Mouse (Mus musculus) frontal cortex, postnatal 36 days (tissue): ENCODE data around the gene Odc1.
"Not testable (repeated sequence)": the region's sequence is repeated elsewhere in the genome, so short reads cannot be mapped to it uniquely, and the experiment has no call there.

Experiments used
- DNase-seq, 2 experiments: peaks; one replicate each; pipeline ENCODE4 v3.0.0; 2022; ENCODE audit warnings: low spot score in 2 of 2

The Odc1 gene

GRCm38 (mm10) chr12:17544209-17545106 lies at the start of gene Odc1:
Gene Odc1, plus strand, starts transcription at chr12:17544794.
- DNase-seq: peak; percentile 95 to 97

DNA sequence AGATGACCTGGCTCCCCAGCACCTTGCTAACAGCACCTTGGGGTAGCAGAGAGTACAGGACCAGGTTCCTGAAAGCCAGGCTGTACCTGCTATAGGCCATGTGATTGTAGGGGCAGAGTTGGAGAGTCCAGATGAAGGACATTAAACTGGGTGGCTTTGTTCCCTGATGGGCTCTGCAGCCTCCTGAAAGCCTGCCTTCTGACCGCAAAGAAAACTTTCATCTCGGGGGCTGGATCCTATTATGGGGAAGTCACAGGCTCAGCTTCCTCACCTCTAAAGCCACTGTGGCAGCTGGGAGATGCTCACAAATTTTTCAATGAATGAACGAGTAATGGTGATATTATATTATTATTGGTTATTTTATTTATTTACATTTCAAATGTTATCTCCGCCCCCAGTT lies 49.8 kb upstream of the Odc1 start:
- DNase-seq: no peak

DNA sequence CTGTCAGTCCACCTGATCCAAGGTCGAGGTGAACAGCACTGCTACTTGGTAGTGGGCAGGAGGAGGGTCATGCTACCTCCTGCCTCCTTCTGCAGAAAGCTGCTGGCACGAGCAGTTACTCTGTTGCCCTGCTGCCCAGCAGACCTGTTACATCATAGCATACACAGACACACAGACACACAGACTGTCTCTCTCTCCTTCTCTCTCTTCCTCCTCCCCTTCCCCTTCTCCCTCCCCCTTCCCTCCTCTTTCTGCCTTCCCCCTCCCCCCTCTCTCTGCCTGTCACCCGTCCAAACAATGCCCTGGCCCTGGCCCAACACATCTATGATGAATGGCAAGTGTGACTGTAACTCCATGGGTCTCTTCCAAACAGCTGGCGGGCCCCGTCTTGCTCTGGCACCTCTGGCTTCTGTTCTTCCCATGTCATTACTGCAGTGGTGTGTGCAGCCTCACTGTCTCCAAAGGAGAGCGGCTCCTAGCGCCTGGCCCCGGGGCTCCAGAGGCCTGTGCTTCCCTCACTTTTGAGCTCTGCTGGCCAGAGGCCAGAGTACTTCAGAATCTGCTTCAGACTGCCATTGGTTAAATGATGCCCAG lies 48.6 kb upstream of the Odc1 start:
- no peak for DNase-seq

DNA sequence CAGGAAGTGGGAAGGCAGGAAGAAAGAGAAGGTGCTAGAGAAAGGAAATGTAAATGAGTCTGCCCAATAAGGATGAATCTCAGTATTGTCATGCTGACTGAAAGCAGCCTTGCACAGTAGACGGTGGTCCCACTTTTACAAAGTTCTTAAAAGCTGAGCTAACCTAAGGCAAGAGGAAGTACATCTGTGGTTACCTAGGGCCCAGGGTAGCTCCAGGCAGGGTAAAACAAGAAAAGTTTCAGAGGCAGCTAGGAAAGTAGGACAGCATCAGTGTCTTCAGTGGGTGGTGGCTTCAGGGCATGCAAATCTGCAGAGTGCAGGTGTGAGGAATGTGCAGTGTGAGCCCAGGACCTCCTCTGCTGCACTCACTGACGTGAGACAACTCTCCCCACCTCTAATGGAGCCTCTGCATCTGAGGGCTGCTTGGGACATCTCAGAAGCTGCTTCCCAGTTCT lies 38.9 kb upstream of the Odc1 start:
- no peak for DNase-seq

DNA sequence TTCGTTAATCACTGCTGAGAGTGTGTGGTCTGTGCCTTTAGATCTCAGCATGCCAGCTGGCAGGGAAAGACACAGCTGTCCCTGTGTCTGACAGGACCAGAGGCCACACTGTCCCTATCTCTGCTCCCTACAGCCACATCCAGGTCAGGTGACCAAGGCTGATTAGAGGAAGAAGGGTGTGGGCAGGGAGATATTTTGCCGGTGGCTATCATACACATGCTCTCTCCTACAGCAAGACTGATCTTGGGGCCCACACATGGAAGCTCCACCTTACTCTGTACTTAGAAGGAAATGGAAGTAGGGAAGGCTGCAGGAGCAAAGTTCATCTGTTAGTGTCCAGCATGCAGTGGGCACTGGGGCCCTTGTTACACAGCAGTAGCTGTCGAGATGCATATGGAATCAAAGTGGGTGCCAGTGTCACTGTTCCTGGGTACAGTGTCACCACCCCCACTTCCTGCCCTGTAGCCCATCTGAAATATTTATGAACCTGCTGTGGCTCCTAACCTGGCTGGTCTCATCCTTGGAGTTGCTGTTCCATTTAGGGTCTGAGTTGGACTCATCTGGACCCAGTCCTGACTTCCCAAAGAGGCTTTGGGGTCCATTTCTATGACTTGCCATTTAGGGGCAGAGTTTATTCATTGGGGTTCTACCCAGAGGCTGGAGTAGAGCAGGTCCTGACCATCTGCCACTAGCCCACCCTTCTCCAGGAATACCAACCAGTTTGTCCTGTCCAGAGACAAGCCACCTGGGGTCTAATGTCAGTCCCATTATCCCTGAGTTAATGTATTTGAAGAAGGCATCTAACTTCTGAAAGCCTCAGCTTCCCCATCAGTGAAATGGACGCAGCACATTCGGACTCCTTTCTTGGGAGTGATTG lies 38.2 kb upstream of the Odc1 start:
- DNase-seq: no peak

DNA sequence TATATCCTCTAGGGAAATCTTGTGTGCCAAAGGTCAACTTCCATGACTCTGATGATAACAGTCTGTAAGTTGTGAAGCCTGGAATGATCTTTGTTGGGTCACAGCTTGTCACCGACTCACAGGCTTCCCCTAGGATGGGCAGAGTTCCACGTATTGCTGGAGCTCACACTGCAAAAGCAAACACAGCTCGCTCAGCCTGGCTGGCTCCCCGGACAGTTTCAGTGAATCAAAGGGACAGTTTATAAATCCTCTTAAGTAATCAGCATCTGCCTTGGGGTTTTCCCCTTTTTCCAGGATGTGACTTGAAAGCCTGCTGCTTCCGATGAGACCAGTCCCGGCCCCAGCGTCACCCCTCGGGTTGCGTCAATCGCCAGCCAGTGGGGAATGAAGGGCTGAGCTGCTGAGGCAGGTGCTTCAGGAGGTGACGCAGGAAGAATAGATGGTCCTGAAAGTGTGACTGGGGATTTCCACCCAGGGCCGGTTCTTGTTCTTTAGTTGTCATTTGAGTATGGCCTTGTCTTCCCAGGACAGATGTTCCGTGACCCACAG lies 37.5 kb upstream of the Odc1 start:
- no peak for DNase-seq

- DNase-seq: no peak
Observed at GRCm38 (mm10) chr12:17509310-17509709, 35.3 kb upstream of the Odc1 start.

GRCm38 (mm10) chr12:17510158-17510557 lies 34.4 kb upstream of the Odc1 start:
- no peak for DNase-seq

DNA sequence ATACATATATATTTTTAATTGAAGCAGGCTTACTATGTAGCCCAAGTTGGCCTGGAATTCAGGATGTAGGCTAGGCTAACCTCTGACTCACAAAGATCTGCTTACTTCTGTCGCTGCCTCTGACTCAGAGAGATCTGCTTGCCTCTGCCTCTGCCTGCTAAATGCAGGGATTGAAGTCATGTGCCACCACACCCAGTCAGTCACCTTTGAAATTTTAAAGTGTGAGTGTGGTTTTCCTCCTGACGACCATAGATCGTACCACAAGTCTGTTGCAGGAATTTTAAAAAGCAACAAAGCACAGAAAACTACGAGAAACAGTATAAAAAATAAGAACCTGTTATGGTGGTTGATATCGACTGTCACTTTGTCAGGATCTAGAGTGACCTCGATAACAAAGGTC lies 33.6 kb upstream of the Odc1 start:
- DNase-seq: no peak

DNA sequence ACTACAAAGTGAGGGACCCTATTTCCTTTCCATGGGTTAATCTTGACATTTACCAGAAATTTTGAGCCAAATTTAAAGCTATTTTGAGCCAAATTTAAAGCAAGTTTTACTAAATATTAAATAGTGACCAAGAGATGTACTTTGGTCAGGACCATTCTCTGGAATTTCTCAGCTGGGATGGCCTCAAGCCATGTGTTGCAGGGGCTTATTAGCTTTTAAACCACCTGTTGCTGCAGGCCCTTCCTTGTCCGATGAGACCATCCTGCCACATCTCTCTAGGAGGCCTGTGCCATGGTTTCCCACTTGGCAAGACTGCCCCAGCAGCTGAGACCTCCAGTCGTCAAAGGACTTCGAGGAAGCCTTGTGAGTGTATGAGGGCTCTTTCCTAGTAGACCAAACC lies 15.4 kb upstream of the Odc1 start:
- no peak for DNase-seq

DNA sequence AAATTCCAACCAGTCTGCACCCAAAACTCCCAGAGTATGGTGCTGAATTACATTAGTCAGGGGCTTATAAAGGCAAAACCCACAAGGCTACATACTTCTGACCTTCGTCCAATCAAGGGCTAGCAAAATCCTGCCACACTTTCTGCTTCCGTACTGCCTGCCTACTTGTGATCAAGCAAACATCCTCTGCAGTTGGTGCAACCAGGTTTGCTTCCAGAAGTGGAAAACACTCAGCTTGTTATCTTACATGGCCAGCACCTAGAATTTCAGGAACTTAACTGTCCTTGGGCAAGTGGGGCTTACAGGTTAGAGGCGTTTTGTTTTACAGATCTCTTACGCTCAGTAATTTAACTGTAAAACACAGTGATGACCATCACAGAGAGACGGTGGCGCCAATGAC lies 14.9 kb upstream of the Odc1 start:
- DNase-seq: no peak

DNA sequence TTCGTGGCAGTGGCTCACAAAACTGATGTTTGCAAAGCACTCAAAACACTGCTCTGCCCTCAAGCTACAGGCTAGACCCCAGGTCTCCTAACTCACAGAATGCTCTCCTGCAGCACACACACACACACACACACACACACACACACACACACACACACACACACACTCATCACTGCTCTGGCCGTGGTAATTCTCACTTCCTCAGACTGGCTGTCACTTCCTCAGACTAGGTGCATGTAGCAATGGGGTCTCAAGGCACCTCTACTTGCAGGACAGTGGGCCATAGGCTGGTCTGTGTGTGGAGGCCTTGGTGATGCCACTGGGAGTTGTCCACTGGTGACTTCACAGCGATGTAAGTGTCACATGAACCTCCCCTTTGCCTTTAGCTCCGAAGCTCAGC lies 13.8 kb upstream of the Odc1 start:
- DNase-seq: no peak

- no peak for DNase-seq
Observed at GRCm38 (mm10) chr12:17536222-17536621, 8.4 kb upstream of the Odc1 start.

DNA sequence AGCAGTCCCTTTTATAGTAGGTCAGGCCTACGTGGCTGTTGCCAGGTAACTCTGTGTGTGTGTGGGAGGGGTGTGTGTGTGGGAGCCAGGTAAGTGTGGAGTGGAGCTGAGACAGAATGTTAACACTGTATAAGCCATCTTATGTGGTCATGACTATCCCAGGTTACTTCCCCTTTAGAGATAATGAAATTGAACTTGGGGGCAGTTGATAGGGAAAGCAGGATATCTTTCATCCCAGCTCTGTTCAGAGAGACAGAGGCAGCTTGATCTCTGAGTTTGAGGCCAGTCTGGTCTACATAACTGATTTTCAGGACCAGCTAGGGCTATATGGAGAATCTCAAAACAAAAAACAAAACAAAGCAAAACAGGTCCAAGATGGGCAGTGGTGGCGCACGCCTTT lies 7.4 kb upstream of the Odc1 start:
- no peak for DNase-seq

DNA sequence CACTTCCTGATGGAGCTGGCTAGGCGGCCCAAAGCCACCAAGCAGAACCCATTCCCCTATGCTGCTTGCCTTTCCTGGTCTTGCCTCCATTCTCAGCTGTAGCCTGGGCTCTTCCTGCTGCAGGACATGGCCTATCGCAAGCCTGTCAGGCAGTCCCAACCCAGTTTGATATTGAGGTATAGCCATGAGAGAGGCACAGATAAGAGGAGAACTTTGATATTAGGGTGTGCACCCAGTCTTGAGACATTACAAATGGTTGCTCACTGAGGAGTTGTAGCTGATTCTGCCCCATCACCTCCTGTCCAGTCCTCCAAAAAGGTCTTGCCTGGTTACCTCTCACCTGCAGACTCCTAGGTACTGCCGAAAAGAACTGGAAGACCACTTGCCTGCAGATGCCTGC lies 6.5 kb upstream of the Odc1 start:
- no peak for DNase-seq

- DNase-seq: no peak
Observed at GRCm38 (mm10) chr12:17539041-17539440, 5.6 kb upstream of the Odc1 start.

GRCm38 (mm10) chr12:17540040-17540552 lies 4.5 kb upstream of the Odc1 start:
- DNase-seq: no peak

DNA sequence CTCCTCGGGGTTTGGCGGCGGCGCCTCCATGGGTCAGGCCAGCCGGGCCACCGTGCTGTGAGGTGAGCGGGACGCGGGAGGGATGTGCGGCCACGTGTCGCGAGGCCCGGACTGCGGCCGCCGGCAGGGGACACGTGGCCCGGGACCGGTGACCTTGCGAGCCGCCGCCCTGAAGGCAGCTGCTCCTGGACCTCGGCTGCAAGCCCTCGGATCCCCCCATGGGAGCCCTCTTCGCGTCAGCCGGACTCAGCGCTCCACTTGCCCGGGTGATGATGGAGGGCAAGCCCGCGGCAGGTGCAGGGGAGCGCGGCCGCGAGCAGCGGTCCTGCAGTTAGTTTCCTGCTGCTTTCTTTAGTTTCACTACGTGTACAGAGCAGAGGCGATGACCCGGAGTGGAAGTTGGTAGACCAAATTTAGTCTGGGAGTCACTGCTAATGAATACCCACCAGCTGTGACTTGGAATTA lies 545 bp downstream of the Odc1 start:
- no peak for DNase-seq

GRCm38 (mm10) chr12:17545884-17546283 lies 1.3 kb downstream of the Odc1 start:
- no peak for DNase-seq

GRCm38 (mm10) chr12:17547552-17547951 lies 3.0 kb downstream of the Odc1 start:
- DNase-seq: not testable (repeated sequence)

GRCm38 (mm10) chr12:17548505-17548904 lies 3.9 kb downstream of the Odc1 start:
- DNase-seq: no peak

DNA sequence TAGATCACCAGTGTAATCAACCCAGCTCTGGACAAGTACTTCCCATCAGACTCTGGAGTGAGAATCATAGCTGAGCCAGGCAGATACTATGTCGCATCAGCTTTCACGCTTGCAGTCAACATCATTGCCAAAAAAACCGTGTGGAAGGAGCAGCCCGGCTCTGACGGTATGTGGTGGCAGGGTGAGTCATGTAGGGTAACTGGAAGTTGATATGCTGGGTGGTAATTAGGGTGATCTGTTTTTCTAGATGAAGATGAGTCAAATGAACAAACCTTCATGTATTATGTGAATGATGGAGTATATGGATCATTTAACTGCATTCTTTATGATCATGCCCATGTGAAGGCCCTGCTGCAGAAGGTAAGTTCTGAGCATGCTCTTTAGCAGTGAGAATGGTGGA lies 4.8 kb downstream of the Odc1 start:
- not testable (repeated sequence) for DNase-seq
